Mouse (Mus musculus): ENCODE measurements around the gene Carnmt1. TPM values are rescaled to one million over a fixed set of nuclear protein-coding genes. Genes with fewer than 3 reads are reported as not detected.
A peak's percentile ranks its signal among the peaks of the same experiment; 100 is the strongest.

Gene Carnmt1
- polyA plus RNA-seq (2014; fragmentation: Nextera tagmentation; extraction: Ambion mirVana): 36.4 and 37.1 TPM in 2 replicates

GRCm38 (mm10) chr19:18670608-18671007 is at the start of gene Carnmt1:
Gene Carnmt1 (plus strand): TSS chr19:18670764.
- H3K27me3 ChIP-seq (ENCODE audit: control insufficient read depth, insufficient read depth, low read length): no peaks in the 10 kb centered on the region
- no peaks in the 10 kb centered on the region for H3K36me3 ChIP-seq (replicated peaks; ENCODE audit: control insufficient read depth, insufficient read depth, low read depth, low read length)
- no peaks in the 10 kb centered on the region for H3K9me3 ChIP-seq (replicated peaks; ENCODE audit: control insufficient read depth, low read length)
- H3K4me1 ChIP-seq (ENCODE audit: control insufficient read depth, insufficient read depth, low read length): no peaks in the 10 kb centered on the region
- peak within 1 kb of the TSS; percentile 62; the same call in 1 of the 2 replicates for H3K27ac ChIP-seq (replicated peaks; ENCODE audit: low read depth, low read length)
- H3K4me3 ChIP-seq (ENCODE audit: low read depth, low read length): peak within 1 kb of the TSS; percentile 81
- peak within 1 kb of the TSS; percentile 84 for H3K9ac ChIP-seq (replicated peaks; ENCODE audit: low read length)
- WGBS: under 1% methylated on average over 50 of the region's 58 CpGs
- peak; percentile 97 for ATAC-seq (replicated peaks; ENCODE audit: insufficient number of reproducible peaks, low FRiP score, low TSS enrichment, low read depth)
- DNase-seq (ENCODE audit: low spot score): peak; percentile 99
- H3K4me2 ChIP-seq (ENCODE audit: low read depth, low read length): peak within 1 kb of the TSS; percentile 72

DNA sequence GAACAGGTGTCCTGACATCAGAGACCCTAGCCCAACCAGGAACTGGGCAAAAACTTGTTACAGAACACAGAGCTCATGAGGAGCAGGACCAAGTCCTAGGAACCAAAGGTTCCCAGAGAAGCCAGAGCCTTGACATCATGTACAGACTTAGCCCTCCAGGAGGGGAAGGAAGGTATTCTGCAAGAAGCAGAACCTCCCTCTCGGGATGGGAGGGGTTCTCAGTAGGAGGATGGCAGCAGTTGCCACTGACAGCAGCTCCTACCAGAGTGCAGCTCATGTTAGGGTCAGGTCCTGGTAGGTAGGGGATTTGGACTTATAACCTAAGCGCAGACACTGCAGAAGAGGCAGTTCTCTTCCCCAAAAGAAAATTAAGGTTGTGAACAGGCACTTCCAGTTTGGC is 46.7 kb upstream of the Carnmt1 start:
- Histone ChIP-seq H3K4me3 (ENCODE audit: low read depth, low read length) (no peak overlapping the region), H3K9me3 (replicated peaks; ENCODE audit: control insufficient read depth, low read length) (no peaks in the 10 kb centered on the region), H3K9ac (replicated peaks; ENCODE audit: low read length) (no peak overlapping the region), H3K27ac (replicated peaks; ENCODE audit: low read depth, low read length) (no peak overlapping the region), H3K27me3 (ENCODE audit: control insufficient read depth, insufficient read depth, low read length) (no peaks in the 10 kb centered on the region), H3K36me3 (replicated peaks; ENCODE audit: control insufficient read depth, insufficient read depth, low read depth, low read length) (no peaks in the 10 kb centered on the region), H3K4me1 (ENCODE audit: control insufficient read depth, insufficient read depth, low read length) (no peaks in the 10 kb centered on the region), H3K4me2 (ENCODE audit: low read depth, low read length) (no peak overlapping the region)
- WGBS: 82% methylated on average over 2 of the region's 2 CpGs
- DNase-seq (ENCODE audit: low spot score): no peak
- no peak for ATAC-seq (replicated peaks; ENCODE audit: insufficient number of reproducible peaks, low FRiP score, low TSS enrichment, low read depth)

DNA sequence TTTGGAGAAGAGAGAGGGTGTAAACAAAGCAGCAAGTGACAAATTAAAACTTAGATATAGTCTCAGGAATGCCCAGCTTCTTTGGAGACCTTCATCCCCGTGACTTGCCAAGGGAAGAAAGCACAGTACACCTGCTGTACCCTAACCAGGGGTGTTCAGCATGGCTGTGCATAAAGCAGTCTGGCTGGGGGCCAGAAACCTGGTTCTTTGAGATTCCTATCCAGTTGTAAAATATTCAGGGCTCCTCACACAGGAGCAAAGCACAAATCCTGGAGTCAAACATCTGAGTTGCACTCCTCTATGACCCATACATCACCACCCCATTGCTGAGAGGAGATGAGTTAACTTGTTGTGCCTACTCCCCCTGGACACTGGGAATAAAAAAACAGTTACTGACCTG is 41.0 kb upstream of the Carnmt1 start:
- Histone ChIP-seq H3K27ac (replicated peaks; ENCODE audit: low read depth, low read length) (no peak overlapping the region), H3K4me1 (ENCODE audit: control insufficient read depth, insufficient read depth, low read length) (no peaks in the 10 kb centered on the region), H3K27me3 (ENCODE audit: control insufficient read depth, insufficient read depth, low read length) (no peaks in the 10 kb centered on the region), H3K9me3 (replicated peaks; ENCODE audit: control insufficient read depth, low read length) (no peaks in the 10 kb centered on the region), H3K36me3 (replicated peaks; ENCODE audit: control insufficient read depth, insufficient read depth, low read depth, low read length) (no peaks in the 10 kb centered on the region), H3K9ac (replicated peaks; ENCODE audit: low read length) (no peak overlapping the region), H3K4me2 (ENCODE audit: low read depth, low read length) (no peak overlapping the region), H3K4me3 (ENCODE audit: low read depth, low read length) (no peak overlapping the region)
- ATAC-seq (replicated peaks; ENCODE audit: insufficient number of reproducible peaks, low FRiP score, low TSS enrichment, low read depth): no peak
- DNase-seq (ENCODE audit: low spot score): no peak
- 61% methylated on average over 1 of the region's 1 CpGs for WGBS

- H3K9ac ChIP-seq (replicated peaks; ENCODE audit: low read length): peak overlapping the region; percentile 73
- 8% methylated on average over 17 of the region's 17 CpGs for WGBS
- H3K27ac ChIP-seq (replicated peaks; ENCODE audit: low read depth, low read length): no peak overlapping the region
Observed at GRCm38 (mm10) chr19:18630221-18631119, 40.1 kb upstream of the Carnmt1 start.

GRCm38 (mm10) chr19:18631161-18631643 is 39.4 kb upstream of the Carnmt1 start:
- no peaks in the 10 kb centered on the region for H3K27me3 ChIP-seq (ENCODE audit: control insufficient read depth, insufficient read depth, low read length)
- peak overlapping the region; percentile 73 for H3K9ac ChIP-seq (replicated peaks; ENCODE audit: low read length)
- peak overlapping the region; percentile 65 for H3K27ac ChIP-seq (replicated peaks; ENCODE audit: low read depth, low read length)
- no peaks in the 10 kb centered on the region for H3K4me1 ChIP-seq (ENCODE audit: control insufficient read depth, insufficient read depth, low read length)
- 0% methylated on average over 40 of the region's 40 CpGs for WGBS
- H3K4me3 ChIP-seq (ENCODE audit: low read depth, low read length): peak overlapping the region; percentile 74
- peak; percentile 54 for DNase-seq (ENCODE audit: low spot score)
- no peaks in the 10 kb centered on the region; the same call in 1 of the 2 replicates for H3K36me3 ChIP-seq (replicated peaks; ENCODE audit: control insufficient read depth, insufficient read depth, low read depth, low read length)
- ATAC-seq (replicated peaks; ENCODE audit: insufficient number of reproducible peaks, low FRiP score, low TSS enrichment, low read depth): peak; percentile 60; the same call in 1 of the 2 replicates
- no peaks in the 10 kb centered on the region for H3K9me3 ChIP-seq (replicated peaks; ENCODE audit: control insufficient read depth, low read length)
- peak overlapping the region; percentile 92 for H3K4me2 ChIP-seq (ENCODE audit: low read depth, low read length)

More at GRCm38 (mm10) chr19:18630221-18631119, 40.1 kb upstream of the Carnmt1 start:
- DNase-seq (ENCODE audit: low spot score) (peak; percentile 53), ATAC-seq (replicated peaks; ENCODE audit: insufficient number of reproducible peaks, low FRiP score, low TSS enrichment, low read depth) (no peak)
- no peaks in the 10 kb centered on the region for H3K36me3 ChIP-seq (replicated peaks; ENCODE audit: control insufficient read depth, insufficient read depth, low read depth, low read length)
- peak overlapping the region; percentile 92 for H3K4me2 ChIP-seq (ENCODE audit: low read depth, low read length)
- H3K9me3 ChIP-seq (replicated peaks; ENCODE audit: control insufficient read depth, low read length): no peaks in the 10 kb centered on the region
- H3K4me1 ChIP-seq (ENCODE audit: control insufficient read depth, insufficient read depth, low read length): no peaks in the 10 kb centered on the region
- no peaks in the 10 kb centered on the region for H3K27me3 ChIP-seq (ENCODE audit: control insufficient read depth, insufficient read depth, low read length)
- H3K4me3 ChIP-seq (ENCODE audit: low read depth, low read length): peak overlapping the region; percentile 74

DNA sequence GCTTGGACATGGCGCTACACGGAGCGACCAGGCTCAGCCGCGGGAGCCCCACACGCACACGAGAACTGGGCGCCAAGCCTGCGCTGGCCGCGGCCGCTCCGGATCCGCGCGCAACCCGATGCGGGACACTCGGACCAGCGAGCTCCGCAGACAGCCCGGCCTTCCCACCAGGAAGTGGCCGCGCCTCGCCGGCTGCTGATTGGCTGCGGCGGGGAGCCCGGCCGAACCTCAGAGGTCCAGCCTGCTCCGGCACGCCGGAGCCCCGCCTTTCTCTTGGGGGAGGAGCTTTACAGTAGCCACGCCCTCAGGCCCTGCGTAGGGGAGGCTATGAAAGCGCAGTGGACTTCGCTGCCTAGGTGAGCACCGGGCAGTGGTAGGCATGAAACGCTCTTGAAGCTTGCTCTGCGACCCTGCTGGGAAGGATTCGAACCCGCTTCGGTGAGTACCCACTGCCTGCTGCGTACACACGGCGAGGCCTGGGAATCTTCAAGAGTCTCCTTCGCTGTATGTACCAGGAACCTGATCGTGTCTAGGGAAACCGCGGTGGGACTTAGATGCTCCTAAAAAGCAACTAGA is 38.8 kb upstream of the Carnmt1 start, which contains the start of the genes Ostf1 and Nmrk1:
Gene Ostf1 (minus strand): TSS at position 180 of the 576 bp plus-strand sequence.
Gene Nmrk1 (plus strand): TSS at position 307 of the 576 bp plus-strand sequence.
- Histone ChIP-seq H3K27me3 (ENCODE audit: control insufficient read depth, insufficient read depth, low read length) (no peaks in the 10 kb centered on the region), H3K9me3 (replicated peaks; ENCODE audit: control insufficient read depth, low read length) (no peaks in the 10 kb centered on the region), H3K9ac (replicated peaks; ENCODE audit: low read length) (peak within 1 kb of the TSS; percentile 73), H3K4me2 (ENCODE audit: low read depth, low read length) (peak within 1 kb of the TSS; percentile 92), H3K4me1 (ENCODE audit: control insufficient read depth, insufficient read depth, low read length) (no peaks in the 10 kb centered on the region), H3K36me3 (replicated peaks; ENCODE audit: control insufficient read depth, insufficient read depth, low read depth, low read length) (no peaks in the 10 kb centered on the region; the same call in 1 of the 2 replicates), H3K4me3 (ENCODE audit: low read depth, low read length) (peak within 1 kb of the TSS; percentile 74), H3K27ac (replicated peaks; ENCODE audit: low read depth, low read length) (peak within 1 kb of the TSS; percentile 65)
- 1% methylated on average over 51 of the region's 51 CpGs for WGBS
- ATAC-seq (replicated peaks; ENCODE audit: insufficient number of reproducible peaks, low FRiP score, low TSS enrichment, low read depth) (peak; percentile 97), DNase-seq (ENCODE audit: low spot score) (peak; percentile 96)

DNA sequence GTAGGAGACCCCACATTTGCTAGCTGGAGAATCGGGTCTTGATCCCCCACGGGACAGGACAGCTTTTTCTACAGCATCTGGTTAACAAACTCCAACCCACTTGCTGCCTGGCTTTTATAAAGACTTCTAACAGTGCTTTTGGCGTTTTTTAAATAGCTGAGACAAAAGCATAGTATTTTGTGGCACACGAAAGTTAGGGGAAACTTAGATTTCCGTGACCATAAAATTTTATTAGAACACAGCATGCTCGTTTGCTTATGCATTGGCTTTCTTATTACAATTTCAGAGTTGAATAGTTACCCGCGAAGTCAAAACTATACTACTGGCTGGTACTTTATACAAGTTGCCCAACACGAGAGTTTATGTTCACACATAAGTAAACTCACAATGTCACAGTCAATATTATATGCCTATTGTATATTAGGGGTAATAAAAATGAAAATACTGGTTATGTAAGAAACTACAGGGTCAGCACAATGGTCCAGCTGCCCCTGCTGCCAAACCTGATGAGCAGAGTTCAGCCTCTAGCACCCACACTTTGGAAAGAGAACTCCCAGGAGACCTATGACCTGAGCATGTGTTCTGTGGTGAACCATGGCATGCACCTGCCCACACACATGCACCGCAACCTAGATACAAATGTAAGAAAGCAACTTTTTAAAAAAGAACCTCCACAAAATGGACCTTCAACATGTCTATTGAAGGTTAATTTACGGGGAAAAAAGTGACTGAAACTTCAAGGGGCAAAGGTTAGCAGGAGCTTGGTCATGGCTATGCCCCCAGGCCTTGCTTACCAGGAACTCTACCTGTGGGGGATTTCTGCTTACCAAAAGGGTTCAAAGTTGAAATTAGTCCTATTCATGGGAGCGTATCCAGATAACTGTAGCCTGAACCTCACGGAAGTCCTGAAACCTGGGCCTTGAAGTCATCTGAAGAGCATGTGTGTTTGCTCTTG is 38.1 kb upstream of the Carnmt1 start:
- ATAC-seq (replicated peaks; ENCODE audit: insufficient number of reproducible peaks, low FRiP score, low TSS enrichment, low read depth) (no peak), DNase-seq (ENCODE audit: low spot score) (no peak)
- Histone ChIP-seq H3K27me3 (ENCODE audit: control insufficient read depth, insufficient read depth, low read length) (no peaks in the 10 kb centered on the region), H3K9ac (replicated peaks; ENCODE audit: low read length) (peak overlapping the region; percentile 52), H3K4me1 (ENCODE audit: control insufficient read depth, insufficient read depth, low read length) (no peaks in the 10 kb centered on the region), H3K4me3 (ENCODE audit: low read depth, low read length) (peak overlapping the region; percentile 74), H3K9me3 (replicated peaks; ENCODE audit: control insufficient read depth, low read length) (no peaks in the 10 kb centered on the region), H3K36me3 (replicated peaks; ENCODE audit: control insufficient read depth, insufficient read depth, low read depth, low read length) (no peaks in the 10 kb centered on the region; the same call in 1 of the 2 replicates), H3K27ac (replicated peaks; ENCODE audit: low read depth, low read length) (no peak overlapping the region), H3K4me2 (ENCODE audit: low read depth, low read length) (peak overlapping the region; percentile 92)
- 60% methylated on average over 13 of the region's 13 CpGs for WGBS

Measured in embryonic facial prominence, embryonic 11.5 days (tissue).